Mouse (Mus musculus) stomach, postnatal 0 days (tissue): ENCODE data around the gene Agps. TPM values are rescaled to one million over a fixed set of nuclear protein-coding genes. Genes with fewer than 3 reads are reported as not detected.

Source experiments
- ATAC-seq: fragments of 200-750 bp; cut with Nextera tagmentation; 2 replicates; pipeline ENCODE4 v1.8.0; 2017; ENCODE audit not compliant: low FRiP score, low TSS enrichment
- DNase-seq: peaks from one replicate; pipeline ENCODE4 v3.0.0-alpha.2; 2016; ENCODE audit warnings: low spot score
- H3K27ac ChIP-seq: fragments of 300-500 bp; sonication (generic); replicated peaks from 2 replicates; pipeline ENCODE4 v1.5.1; 2014; ENCODE audit warnings: mild to moderate bottlenecking, control low read depth
- H3K27me3 ChIP-seq: fragments of 300-500 bp; sonication (generic); 2 replicates; pipeline ENCODE4 v1.6.1; 2014; ENCODE audit warnings: low read length; ENCODE audit not compliant: control insufficient read depth, insufficient read depth
- H3K36me3 ChIP-seq: fragments of 300-500 bp; sonication (generic); 2 replicates; pipeline ENCODE4 v1.6.1; 2014; ENCODE audit warnings: low read length, mixed read lengths; ENCODE audit not compliant: control insufficient read depth, insufficient read depth
- H3K4me1 ChIP-seq: fragments of 300-500 bp; sonication (generic); replicated peaks from 2 replicates; pipeline ENCODE4 v1.6.1; 2014; ENCODE audit warnings: antibody characterized with exemption; ENCODE audit not compliant: control insufficient read depth, insufficient read depth
- H3K4me2 ChIP-seq: fragments of 300-500 bp; sonication (generic); replicated peaks from 2 replicates; pipeline ENCODE4 v1.6.1; 2014; ENCODE audit warnings: low read depth, mild to moderate bottlenecking, control low read depth, moderate library complexity
- H3K4me3 ChIP-seq: fragments of 300-500 bp; sonication (generic); 2 replicates; pipeline ENCODE4 v1.5.1; 2014; ENCODE audit warnings: low read depth, low read length, control low read depth
- H3K9ac ChIP-seq: fragments of 300-500 bp; sonication (generic); 2 replicates; pipeline ENCODE4 v1.6.1; 2014; ENCODE audit warnings: mild to moderate bottlenecking, low read length, control low read depth, mixed read lengths
- H3K9me3 ChIP-seq: fragments of 300-500 bp; sonication (generic); 2 replicates; pipeline ENCODE4 v1.6.1; 2016; ENCODE audit warnings: low read length; ENCODE audit not compliant: control insufficient read depth
- CTCF ChIP-seq: IDR thresholded peaks from 2 replicates; pipeline ENCODE4 v1.5.1; 2016; ENCODE audit warnings: antibody characterized with exemption, low read depth, mild to moderate bottlenecking, moderate library complexity
- EP300 ChIP-seq: optimal IDR thresholded peaks from 2 replicates; pipeline ENCODE3; 2016; ENCODE audit warnings: antibody characterized with exemption
- WGBS: fragments of 180-500 bp; shearing (Covaris S2); extraction: QIAGEN DNeasy Blood & Tissue Kit; methylation state at CpG from one replicate; pipeline ENCODE4 v1.1.7; 2014; 5-methylcytosine and 5-hydroxymethylcytosine counted together
- polyA plus RNA-seq: library from polyadenylated mRNA; unstranded; fragments of >200 nt; fragmentation: Nextera tagmentation; extraction: Ambion mirVana; gene quantifications from 2 replicates; pipeline ENCODE4 v1.2.1, GENCODE M21; 2015

Gene Agps
- polyA plus RNA-seq, 1 experiment from 2014 or later = 12.4 TPM

DNA sequence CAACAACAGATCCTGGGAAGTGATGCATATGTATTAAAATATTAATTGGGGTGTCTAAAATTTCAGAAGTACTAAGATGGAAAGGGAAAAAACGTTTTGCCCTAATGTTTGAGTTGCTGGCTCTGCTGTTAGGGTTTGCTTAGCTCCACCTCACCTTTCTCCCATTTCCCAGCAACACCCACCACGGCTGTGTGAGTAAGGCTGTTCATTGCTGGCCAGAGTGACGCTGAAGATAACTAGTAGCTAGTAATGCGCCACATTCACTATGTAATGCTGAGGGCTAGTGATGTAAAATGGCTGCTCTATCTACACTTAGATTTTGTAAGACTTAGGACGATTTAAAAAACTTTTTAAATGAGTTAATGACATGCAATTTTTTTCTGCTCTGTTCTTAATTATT, 63.7 kb downstream of the Agps start:
- H3K27ac ChIP-seq = no peak overlapping the region
- no peaks in the 10 kb centered on the region for H3K9me3 ChIP-seq
- DNase-seq (peak; percentile 51), ATAC-seq (peak; percentile 91)
- no peak overlapping the region for H3K9ac ChIP-seq
- H3K4me3 ChIP-seq = no peak overlapping the region
- H3K4me2 ChIP-seq = no peak overlapping the region
- TF ChIP-seq CTCF (no peak), EP300 (no peak)
- H3K36me3 ChIP-seq = 0 out of 2 replicates have a peak, but pooled peaks cover 3% of the 10 kb centered on the region
- H3K4me1 ChIP-seq = no peaks in the 10 kb centered on the region
- H3K27me3 ChIP-seq = no peaks in the 10 kb centered on the region
- 70% methylated on average over 5 of the region's 5 CpGs for WGBS

DNA sequence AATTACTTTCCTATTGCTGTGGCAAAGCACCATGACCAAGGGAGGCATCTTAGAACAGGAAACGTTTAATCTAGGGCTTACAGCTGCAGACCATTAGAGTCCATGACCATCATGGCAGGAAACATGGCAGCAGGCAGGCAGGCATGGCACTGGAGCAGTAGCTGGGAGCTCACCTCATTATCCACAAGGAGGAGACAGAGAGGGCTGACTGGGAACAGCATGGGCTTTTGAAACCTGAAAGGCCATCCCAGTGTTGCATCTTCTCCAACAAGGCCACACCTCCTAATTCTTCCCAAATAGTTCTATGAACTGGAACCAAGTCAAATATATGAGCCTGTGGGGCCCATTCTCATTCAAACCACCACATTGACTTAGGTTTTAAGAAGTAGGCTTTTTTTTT, 68.3 kb downstream of the Agps start:
- Histone ChIP-seq H3K9ac (no peak overlapping the region), H3K4me3 (no peak overlapping the region), H3K36me3 (0 out of 2 replicates have a peak, but pooled peaks cover 3% of the 10 kb centered on the region), H3K27me3 (no peaks in the 10 kb centered on the region), H3K9me3 (no peaks in the 10 kb centered on the region), H3K4me2 (no peak overlapping the region), H3K27ac (no peak overlapping the region), H3K4me1 (no peaks in the 10 kb centered on the region)
- 84% methylated on average over 1 of the region's 1 CpGs for WGBS
- DNase-seq (no peak), ATAC-seq (no peak)
- peak; percentile 31; the same call in 1 of the 2 replicates for TF ChIP-seq CTCF
- TF ChIP-seq EP300 = no peak

DNA sequence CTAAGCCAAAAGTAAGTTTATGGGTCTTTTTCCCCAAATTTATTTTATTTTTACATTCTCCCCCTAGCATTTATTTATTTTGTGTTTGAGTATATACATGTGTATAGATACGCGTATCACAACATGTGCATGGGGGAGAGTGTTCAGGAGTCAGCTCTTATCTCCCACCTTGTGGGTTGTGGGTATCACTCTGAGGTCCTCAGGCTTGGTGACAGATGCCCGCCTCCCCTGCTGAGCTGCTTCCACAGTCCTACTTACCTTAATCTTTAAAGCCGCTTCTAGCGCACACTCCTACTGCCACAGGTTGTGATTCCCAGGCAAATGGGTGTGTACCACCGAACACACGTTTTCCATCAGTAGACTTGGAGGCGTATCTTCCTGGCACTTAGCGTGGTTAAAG, 69.9 kb downstream of the Agps start:
- H3K4me3 ChIP-seq = no peak overlapping the region
- no peak overlapping the region for H3K9ac ChIP-seq
- peaks cover 4% of the 10 kb centered on the region; the same call in 1 of the 2 replicates for H3K36me3 ChIP-seq
- WGBS = 82% methylated on average over 9 of the region's 9 CpGs
- no peaks in the 10 kb centered on the region for H3K9me3 ChIP-seq
- H3K27me3 ChIP-seq = no peaks in the 10 kb centered on the region
- TF ChIP-seq CTCF (no peak), EP300 (no peak)
- ATAC-seq (no peak), DNase-seq (no peak)
- no peak overlapping the region for H3K4me2 ChIP-seq
- H3K27ac ChIP-seq = no peak overlapping the region
- no peaks in the 10 kb centered on the region for H3K4me1 ChIP-seq

DNA sequence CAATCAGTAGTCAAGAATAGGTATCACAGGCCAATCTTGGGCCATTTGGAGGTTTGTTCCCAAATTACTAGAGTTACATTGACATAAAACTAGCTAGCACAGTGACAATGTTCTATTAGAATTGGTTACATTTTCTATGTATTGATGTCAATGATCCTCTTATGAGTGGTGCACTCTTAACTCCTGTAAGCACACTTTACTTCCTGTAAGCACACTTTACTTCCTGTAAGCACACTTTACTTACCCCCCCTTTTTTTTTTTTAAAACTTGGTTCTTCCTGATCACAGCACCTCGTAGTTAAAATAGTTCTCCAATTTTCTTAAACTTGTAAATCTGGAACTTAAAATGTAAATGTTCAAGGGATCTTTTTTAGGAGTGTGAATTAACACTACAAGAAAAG, 75.2 kb downstream of the Agps start:
- no peak overlapping the region for H3K9ac ChIP-seq
- H3K27me3 ChIP-seq = no peaks in the 10 kb centered on the region
- peaks cover 2% of the 10 kb centered on the region; the same call in 1 of the 2 replicates for H3K36me3 ChIP-seq
- no peaks in the 10 kb centered on the region for H3K9me3 ChIP-seq
- H3K4me3 ChIP-seq = no peak overlapping the region
- H3K4me2 ChIP-seq = no peak overlapping the region
- ATAC-seq = no peak
- WGBS = 58% methylated on average over 1 of the region's 1 CpGs
- no peak for DNase-seq
- H3K27ac ChIP-seq = no peak overlapping the region
- TF ChIP-seq CTCF (no peak), EP300 (no peak)
- H3K4me1 ChIP-seq = no peaks in the 10 kb centered on the region

DNA sequence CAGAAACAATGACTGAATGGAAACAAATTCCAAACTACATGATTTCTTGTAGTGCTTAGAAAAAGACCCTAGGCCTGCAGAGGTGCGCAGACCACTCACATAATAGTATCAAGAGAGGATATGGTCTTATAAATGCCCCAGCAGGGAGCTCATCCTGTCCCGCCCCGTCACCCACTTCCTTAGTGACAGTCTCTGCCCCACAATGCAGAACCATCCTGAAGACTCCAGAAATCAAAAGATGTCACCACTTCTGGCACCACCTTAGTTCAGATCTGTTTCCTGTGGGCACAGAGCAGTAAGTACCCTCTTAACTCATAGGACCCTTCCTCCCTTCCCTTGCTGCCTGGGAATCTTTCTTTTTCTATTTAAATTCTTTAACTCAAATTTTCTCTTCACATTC, 83.1 kb downstream of the Agps start:
- H3K4me1 ChIP-seq = no peaks in the 10 kb centered on the region
- 95% methylated on average over 3 of the region's 3 CpGs for WGBS
- H3K9me3 ChIP-seq = no peaks in the 10 kb centered on the region
- H3K36me3 ChIP-seq = peaks cover 4% of the 10 kb centered on the region
- no peak for ATAC-seq
- H3K4me2 ChIP-seq = no peak overlapping the region
- no peak overlapping the region for H3K9ac ChIP-seq
- H3K4me3 ChIP-seq = no peak overlapping the region
- H3K27ac ChIP-seq = no peak overlapping the region
- H3K27me3 ChIP-seq = no peaks in the 10 kb centered on the region
- TF ChIP-seq EP300 = no peak
- TF ChIP-seq CTCF = no peak
- DNase-seq = no peak

DNA sequence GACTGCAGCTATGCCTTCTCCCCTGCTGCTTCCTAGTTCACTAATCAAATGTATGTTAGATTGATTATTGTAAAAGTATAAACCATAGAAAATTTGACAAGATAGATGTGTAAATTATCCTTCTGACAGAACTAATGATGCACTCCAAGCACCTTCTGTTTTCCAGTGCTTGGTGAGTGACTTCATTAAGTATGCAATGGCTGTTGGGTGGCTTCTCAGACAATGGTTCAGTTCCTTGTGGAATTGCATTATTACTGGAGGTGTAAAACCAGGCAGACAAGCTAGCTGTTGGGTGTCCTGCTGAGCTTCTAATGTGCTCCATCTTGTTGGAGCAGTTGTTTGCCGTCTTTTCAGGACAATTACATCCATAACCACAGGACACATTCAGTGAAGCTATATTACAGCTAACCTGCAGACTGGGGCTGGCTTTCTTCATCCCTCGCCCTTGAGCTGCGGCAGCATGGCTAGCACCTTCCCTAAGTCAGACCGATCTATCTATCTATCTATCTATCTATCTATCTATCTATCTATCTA, 91.9 kb downstream of the Agps start:
- Histone ChIP-seq H3K27ac (no peak overlapping the region), H3K9me3 (no peaks in the 10 kb centered on the region), H3K27me3 (no peaks in the 10 kb centered on the region), H3K4me3 (no peak overlapping the region), H3K4me1 (no peaks in the 10 kb centered on the region), H3K9ac (no peak overlapping the region), H3K4me2 (no peak overlapping the region), H3K36me3 (no peaks in the 10 kb centered on the region; the same call in 1 of the 2 replicates)
- DNase-seq (no peak), ATAC-seq (no peak)
- 87% methylated on average over 4 of the region's 4 CpGs for WGBS
- TF ChIP-seq EP300 = no peak
- no peak for TF ChIP-seq CTCF
